Mouse (Mus musculus) 416B (cell line): Measurements from ENCODE around the gene Frmd4b.
A peak's percentile ranks its signal among the peaks of the same experiment; 100 is the strongest.

ENCODE experiments used
- DNase-seq: peaks from one replicate; pipeline ENCODE4 v3.0.0; 2011; ENCODE audit warnings: low read depth

Gene Frmd4b

DNA sequence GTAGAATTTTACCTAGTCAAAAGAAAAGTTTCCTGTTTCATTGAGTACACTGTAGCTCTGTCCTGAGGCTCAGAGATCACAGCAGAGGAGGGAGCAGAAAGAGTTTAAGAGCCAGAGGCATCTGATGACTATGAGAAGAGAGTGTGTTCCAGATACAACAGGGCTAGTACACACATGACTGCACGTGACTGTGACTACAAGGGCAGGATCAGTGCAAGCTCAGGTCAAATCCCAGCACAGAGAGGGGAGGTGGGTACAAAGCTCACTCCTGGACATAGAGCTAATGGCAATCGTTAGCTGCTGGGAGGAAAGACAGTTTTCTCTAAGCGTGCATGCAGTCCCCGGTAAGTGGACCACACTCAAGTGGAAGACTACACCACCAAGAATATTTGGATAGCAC is 37.6 kb downstream of the Frmd4b start:
- no peak for DNase-seq

DNA sequence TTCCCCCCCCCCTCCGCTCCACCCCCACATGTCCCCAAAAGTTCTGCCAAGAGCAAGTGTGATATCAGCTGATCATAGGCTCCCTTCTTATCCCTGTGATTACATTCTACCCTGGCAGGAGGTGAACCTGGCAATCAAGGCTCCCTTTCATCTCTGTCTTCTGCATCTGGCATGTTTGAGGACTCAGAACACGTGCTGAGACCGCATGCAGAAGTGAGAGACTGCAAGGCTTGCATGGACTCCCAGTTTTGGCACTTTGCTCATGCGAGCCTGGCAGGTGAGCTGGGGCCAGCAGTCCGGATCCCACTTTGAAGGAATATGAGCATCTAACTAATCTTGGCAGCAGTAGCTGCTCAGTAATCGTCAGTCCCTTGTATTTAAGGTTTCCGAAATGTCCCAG is 39.1 kb downstream of the Frmd4b start:
- no peak for DNase-seq

DNA sequence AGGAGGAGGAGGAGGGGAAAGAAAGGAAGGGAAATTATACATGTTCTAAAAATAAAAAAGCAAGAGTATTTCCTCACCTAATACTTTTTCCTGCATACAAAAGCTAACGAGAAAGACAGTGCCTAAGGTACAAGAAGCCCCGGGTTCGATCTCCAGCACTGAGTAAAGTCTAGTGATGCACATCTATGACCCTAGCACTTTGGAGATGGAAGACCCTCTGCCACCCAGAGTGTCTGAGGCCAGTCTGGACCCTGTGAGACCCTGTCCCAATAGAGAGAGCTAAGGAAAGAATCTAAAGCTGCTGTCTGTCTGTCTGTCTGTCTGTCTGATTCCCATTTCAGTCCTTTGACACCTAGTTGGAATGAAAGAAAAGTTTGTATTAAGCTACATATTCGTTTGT is 40.0 kb downstream of the Frmd4b start:
- DNase-seq: no peak

DNA sequence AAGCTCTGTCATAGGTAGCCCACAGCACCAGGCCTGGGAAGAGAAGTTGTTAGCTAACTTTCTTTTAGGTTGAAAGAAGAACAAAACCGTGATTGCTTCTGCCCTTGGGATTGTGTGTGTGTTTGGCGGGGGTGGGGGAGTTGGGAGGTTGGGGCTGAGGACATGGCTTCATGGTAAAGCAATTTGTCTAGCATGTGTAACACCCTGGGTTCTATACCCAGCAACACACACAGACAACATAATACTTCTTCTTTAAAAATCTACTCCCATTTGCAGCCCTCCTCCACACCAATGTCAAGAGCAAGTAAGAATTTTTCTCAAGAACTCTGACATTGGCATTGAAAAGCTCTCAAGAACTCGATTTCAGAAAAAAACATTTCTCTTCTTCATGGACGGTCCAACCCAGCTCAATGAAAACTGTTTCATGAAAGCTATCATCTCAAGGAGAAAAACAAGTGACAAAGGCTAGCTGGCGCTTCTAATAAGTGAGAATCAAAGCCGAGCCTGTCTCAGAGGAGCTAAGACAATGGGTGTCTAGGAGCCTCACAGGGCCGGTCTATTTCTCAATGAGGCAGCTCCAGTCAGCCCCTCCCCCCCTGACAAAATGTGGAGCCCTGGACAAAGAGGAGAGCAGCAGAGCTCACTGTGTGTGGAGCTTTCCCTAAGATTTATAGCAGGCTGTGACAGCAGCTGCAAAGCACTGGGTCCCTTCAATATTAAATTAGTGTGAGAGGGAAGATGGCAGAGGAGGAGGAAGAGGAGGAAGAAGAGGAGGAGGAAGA is 40.6 kb downstream of the Frmd4b start:
- no peak for DNase-seq

DNA sequence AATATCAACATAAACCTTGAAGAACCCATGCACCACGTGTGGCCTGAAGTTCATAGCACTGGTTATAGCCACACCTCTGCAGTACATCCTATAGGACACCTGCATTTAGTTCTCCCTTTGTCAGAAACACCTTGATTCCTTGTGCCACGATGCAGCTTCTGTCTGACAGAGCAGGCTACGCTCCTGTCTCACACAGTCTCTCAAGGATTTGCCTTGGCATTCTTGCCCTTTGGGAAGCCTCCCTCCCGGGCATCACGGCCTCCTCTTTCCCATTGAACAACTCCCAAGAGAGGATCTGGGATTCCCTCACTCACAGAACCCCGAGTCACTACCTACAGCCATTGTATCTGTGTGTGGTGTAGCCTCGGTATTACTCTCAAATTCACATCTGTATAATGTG is 41.2 kb downstream of the Frmd4b start:
- no peak for DNase-seq

DNA sequence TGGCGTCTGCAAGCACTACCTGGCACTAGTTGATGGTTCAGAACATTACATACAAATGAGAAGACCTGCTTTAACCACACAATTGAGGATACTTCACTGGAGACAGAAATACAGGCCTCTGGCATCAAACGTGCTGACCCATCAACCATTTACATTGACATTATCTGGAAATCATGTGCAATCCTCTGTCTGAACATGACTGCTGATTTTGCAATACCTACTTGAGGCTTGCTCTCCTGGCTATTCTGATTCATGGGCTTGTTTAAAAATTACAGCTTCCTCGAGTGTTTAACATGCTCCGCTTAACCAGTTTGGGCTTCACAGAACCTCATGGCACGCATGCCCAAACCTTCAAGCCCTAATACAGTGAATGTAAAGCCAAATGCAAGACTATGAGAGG is 42.4 kb downstream of the Frmd4b start:
- DNase-seq: no peak

DNA sequence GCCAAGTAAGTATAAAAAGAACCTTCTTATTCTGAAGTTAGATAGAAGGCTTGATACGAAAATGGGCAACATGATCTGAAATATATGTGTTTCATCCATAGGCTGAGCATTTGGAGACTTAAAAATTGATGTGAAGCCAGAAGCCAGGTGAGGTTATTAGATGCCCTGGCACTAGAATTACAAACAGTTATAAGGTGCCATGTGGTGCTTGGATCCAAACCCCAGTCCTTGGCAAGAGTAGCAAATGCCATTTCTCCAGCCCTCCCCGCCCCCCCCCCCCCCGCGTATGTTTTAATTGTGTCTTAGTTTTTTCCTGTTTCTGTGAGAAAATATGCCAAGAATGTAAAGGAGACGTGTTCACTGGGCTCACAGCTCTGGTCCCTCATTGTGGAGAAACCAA is 45.1 kb downstream of the Frmd4b start:
- DNase-seq: no peak

DNA sequence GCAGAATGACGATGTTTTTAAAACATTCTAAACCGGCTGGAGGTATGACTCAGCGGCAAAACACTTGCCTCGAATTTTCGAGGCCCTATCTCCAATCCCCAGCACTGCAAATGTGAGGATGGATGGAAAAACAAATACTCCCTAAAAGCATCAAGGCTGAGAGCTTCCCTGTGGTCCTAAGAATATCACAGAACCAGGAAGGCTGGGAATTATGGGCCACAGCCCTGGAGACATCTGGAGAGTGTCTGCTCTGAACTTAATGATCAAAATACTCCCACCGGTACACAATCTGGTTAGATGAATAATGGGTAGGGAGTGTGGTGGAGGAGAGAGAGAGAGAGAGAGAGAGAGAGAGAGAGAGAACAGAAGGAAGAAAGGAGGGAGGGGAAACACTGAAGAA is 48.8 kb downstream of the Frmd4b start:
- no peak for DNase-seq

DNA sequence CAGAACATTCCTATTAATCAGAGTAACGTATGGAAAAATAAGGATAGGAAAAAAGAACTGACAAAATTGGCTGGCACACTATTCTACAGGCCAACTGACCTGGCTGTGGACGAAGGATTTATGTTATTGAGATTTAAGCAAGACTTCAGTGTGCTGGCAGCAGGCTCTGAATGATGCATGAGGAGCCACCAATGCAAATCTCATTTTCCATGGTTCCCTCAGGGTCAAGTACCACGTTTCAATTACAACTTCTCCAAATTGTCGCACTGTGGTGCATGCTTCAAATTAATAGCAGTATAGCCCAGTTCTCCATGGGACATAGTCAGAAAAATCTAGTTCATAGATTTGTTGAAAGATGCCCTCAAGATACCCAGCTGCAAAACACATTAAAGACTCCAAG is 50.6 kb downstream of the Frmd4b start:
- DNase-seq: no peak

DNA sequence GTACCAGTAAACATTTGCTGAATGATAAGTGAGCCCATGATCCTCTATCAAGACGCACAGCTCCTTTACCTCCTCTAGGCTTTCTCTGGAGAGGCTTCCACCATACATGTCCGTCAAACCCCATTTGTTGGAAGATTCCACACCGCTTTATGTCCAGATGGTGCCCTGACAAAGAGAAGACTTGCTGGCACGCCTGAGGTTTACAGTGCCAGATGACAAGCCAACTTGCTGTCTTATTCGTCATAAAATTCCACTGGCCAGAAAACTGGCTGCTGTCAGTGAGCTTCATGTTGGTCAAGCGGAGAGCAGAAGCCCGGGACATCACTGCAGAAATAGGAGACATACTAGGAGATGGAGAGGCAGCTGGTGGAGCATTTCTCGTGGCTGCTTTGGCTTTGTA is 60.2 kb downstream of the Frmd4b start:
- DNase-seq: no peak

DNA sequence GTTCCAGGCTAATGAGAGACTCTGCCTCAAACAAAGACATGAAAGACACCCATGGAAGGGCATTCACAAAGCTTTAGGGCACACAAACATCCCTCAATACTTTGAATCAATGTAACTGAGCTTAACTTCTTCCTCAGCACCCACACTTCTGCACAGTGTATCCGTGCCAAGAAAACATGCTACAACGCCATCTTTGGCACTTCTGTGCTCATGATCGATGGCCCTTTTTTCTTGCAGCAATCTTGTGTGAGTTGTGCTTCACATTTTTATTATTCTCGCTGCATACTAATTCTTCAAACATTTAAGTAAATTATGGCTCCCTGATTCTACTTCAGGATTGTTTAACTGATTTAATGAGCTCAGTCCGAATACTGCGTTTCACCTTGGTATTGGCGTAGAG is 61.7 kb downstream of the Frmd4b start:
- DNase-seq: no peak

DNA sequence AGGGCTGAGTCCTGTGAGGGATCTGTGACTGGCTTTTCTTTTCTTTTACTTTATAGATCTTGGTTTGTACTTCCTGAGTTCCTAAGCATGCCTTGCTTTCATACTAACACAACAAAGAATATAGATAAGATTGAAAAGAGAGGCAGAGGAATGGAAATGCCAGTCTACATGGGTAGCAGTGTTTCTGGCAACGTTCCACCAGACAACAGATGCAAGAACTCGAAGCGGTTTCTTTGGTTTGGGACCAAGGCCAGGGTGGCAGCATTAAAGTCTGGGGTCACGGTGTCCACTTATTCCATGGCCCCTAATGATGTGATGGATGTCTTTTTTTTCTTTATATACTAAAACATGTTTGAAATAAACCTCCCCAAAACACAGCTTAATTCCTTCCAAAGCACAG is 63.9 kb downstream of the Frmd4b start:
- no peak for DNase-seq

DNA sequence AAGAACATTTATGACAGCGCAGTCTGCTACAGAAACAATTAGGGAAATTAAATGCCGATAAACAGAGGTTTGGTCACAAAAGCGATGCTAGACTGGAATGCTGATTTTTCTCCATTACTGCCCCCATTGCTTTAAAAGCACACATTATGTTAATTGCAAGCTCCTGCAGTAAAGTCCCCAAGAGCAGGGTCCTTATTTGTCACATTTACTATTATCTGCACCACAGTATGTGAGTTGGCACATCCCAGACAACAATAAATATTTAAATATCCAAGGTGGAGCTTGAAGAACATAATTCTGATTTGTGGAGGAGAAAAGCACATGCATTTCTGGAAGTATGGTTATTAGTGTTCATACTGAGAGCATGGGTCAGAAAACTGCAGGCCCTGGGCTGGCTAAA is 64.8 kb downstream of the Frmd4b start:
- no peak for DNase-seq

DNA sequence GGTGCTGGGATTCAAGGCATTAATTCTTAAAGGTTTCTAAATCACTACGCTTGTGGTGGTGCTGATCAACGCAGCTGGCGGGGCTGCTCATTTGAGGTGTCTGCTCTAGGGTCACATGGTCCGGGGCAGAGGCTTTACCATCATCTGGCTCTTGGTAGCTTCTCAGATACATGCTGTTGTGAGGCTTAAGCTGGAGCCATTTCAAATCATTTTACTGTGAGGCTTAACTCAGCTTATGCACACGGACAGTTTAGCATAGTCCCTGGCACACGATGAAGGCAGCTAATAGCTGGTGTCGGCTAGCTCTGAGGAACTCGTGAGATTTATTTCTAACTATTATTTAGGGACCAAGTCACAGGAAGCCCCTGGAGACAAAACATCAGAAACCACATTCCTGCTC is 65.5 kb downstream of the Frmd4b start:
- no peak for DNase-seq

DNA sequence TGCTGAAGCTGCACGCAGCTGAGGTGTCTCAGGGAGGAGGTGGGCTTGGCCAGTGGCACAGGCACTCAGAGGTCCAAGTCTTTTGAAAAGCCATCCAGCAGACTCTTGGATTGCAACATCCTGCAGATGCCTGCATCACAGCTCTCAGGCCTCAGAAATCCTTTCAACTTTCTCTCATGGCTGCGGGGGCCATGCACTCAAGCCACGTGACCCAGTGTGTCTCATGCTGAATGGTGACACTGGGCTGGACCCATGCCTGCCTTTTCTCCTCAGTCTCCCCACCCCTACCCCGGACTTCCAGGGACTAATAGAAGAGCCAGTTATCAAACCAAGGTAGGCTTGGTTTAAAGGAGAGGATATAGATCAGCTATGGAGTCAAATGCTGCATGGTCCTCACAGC is 66.2 kb downstream of the Frmd4b start:
- no peak for DNase-seq

DNA sequence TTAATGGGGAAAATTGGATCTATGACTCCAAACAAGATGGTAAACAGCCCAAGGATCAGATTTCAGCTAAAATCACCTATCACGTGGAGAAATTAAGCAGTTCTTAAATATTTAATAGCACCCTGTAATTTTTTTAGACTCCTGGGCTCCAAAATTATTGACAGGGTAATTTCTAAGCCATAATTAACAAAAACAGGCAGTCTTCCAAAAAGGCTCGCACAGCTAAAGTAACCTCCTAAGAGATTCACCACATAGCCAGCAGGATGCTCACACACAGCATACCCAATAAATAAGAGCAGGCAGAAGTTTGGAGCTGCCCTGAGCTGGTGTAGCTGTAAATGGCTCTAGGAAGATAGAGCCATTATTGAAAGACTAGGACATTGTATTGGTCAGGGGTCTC is 76.9 kb downstream of the Frmd4b start:
- no peak for DNase-seq

DNA sequence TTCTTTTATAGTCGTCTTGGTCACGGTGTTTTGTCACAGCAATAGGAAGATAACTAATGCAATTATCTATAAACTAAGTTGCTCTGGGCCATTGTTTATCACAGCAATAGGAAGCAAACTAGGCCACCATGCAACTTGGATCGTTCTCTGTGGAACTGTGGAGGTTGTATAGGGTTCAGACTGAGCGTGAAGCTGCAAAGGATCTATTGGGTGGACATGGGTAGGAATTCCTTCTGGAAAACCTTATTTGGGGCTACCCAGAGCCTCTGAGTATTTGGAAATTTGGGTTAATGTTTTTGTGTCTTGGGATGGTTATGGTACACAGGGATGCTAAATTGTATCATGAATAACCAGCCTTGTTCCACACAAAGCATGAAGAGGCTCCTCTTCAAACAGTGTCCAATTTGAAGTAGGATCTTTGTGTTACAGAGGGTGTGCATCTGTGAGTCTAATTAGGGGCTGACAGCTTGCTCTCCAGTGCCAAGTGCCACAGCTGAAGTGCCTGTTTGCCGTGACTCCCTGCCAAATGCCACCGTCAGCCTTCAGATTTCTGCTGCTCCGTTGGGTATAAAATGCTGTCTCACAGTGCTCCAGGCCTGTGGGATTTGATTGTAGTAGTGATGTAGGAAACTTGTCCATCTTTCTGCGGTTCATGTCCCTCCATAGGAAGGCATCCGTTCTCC is 81.4 kb downstream of the Frmd4b start:
- no peak for DNase-seq

DNA sequence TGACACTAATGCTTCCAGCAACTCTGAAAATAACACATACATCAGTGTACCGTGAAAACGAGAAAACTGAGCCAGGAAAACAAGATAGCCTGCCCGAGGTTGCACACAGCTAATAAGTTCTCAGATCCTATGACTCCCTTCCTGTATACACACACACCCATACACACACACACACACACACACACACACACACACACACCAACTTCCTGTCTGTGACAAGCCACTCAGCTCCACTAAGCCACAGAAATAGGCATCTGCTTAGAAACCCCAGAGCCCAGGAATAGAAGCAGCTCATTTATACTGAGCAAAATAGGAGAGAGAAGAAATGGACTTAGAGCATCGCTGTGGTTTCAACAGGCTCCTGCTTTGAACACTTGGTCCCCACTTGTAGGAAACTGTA is 86.3 kb downstream of the Frmd4b start:
- DNase-seq: peak; percentile 62

DNA sequence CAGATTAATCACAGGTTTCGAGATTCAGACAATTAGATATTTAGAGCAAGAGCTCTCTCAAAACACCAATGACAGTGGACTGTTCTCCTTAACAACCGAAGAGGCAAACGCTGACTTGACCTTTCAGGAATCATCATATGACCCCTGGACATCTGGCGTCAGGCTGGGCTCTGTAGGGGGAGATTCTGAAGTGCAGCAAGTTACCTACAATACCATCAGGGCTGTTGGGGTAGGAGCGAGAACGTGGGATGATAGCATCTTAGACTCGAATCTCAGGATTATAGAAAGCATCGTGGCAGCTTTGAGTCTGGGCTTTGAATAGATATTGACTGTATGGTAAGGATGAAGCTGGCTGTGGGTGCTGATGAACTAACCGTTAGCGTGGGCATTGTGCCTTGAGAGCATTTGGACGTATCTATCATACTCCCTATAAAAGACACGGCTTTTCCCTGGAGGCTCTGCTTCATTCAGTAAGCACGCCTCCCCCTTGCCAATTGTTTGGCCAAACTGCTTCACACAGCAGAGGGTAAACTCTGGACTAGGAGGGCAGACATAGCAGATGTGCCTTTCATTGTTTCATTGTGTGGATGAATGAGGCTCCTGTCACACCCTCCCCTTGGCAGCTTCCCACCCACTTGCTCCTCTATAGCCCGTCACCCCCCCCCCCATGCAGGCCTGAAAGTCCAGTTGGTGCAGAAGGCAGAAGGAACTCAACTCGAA is 88.2 kb downstream of the Frmd4b start:
- no peak for DNase-seq

DNA sequence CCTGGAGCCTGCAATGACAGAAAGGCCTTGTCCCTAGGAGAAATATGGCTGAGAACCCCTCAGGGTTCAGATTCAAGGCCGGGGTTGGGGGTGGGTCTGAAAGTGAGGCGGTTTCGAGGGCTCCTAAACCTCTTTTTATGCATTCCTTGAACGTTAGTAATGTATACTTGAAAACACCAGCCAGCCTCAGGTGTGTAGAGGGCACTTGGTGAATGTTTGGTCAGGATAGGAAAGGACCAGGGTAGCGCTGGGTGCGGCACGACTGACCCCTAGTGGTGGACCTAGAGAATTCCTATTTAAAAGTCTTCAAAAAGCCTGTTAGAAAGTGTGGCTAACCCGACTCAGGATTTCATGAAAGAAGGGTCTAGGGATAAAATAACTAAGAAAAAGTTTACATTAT is 91.2 kb downstream of the Frmd4b start:
- DNase-seq: peak; percentile 65

DNA sequence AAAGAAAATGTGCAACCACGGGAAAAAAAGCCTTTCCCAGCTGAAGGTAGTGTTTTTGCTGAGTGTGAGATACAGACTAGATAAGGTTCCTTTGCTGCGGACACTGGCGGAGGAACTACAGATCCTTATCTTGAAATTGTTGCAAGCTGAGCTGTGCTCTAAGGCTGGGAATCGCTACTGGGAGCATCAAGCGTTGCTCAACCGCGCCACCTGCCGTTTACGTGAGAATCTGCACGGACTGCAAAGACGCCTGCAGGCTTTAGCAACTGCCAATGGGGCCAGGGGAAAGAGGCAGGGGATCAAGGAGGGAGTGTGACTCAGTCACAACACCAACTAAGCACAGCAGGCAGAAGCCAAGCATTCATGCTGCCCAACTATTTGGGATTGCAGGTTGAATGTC is 94.2 kb downstream of the Frmd4b start:
- peak; percentile 82 for DNase-seq

DNA sequence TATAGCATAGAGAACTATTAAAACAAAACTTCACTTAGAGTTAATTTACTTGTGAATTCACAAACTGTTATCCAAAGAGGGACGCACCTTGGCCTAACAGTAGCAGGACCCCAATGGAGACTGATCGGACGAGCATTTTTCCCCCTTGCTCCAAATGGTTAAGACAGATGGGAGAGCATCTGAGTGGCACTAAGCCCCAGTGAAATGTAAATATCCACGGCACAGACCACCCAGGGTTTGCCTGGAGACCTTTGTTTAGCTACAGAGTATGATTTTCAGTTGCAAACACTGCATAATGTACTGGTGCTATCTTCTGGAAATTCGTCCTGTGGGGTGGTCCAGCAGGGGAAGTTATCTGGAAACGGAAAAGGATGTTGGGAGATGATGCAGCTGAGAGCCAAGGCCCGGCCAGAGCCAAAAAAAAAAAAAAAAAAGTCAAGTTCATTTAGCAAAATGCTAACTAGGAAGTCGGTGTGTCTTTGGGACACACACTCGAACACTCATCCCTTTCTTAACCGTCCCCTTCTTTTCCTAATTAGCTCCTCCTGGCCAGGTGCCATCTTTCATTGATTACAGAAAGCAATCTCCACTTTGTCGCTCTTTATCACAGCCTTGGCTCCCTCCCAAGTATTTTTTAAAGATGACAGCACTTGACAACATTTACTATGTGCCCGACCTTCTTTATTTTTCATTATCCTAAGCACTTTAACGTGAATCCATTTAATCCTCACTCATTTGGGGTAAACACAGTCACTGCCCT is 95.9 kb downstream of the Frmd4b start:
- DNase-seq: no peak

DNA sequence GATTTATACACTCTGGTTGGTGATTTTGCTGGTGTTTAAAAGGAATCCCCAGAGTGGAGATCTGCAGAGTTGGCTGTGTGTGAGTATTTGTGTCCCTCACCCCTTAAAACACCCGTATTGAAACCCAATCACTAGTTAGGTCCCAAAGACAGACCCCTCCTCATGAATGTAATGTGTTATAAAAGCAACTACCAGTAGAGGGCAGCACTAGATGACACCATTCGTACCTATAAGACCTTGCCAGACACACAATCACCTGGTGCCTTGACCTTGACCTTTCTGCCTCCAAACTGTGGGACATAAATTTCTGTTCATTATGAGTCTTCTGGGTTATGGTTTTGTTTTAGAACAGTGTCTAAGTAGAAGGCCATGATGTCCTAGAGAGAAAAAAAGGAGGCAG is 96.8 kb downstream of the Frmd4b start:
- DNase-seq: no peak
